Mouse (Mus musculus) retina, postnatal 7 days (tissue): Measurements from ENCODE around the gene Max.

Experiments used
- DNase-seq: peaks from one replicate; pipeline ENCODE4 v3.0.0-alpha.2; 2012; ENCODE audit warnings: low read depth, low spot score

Max gene

DNA sequence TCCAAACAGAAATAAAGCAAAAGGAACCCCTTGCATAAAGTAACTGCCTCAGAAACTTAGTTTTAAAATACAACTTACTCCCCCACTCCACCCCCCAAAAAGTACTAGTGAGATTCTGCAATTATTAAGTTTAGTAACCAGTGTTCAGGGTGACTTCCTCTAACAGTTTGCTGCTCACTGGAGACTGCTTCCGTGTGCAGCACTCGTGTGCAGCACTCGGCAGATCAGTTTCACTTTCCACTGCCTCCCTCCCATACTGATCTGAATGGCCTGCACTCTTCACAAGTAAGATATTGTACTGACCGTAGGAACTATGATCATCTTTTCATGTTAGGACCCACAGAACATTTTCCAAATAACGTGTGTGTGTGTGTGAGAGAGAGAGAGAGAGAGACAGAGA, 4.3 kb downstream of the Max start:
- DNase-seq = no peak

DNA sequence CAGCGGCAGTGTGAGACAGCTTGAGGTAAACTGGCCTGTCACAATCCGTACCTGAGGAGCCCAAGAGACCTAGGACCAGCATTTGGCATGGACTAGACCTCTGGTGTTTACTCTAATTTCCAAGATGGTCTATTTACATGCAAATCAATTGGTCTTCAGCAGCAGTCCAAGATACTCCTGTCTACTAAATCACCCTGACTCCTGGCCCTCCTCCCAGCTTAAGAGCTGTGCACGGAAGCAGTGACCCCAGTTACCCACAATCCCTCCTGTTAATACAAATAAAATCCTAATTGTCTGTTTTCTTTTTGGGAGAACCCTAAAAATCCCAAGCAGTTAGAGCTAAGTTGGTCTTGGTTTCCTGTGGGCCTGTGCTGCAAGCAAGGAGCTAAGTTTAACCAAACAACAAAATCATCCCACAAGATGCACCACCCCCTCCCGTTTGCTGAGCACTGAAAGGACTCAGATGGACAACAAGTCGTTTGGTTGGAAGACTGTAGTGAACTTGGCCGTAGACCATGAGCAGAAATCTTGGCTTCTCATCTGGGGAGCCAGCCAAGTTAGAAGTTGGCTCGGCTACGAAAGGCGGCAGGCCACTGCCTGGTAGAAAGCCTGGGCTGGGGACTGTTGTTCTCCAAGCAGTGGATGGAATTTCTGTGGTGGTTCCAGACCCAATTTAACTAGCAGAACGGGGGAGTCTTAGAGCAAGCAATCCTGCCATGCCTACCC, 7.1 kb downstream of the Max start:
- DNase-seq = no peak

GRCm38 (mm10) chr12:76953750-76954363, 8.1 kb downstream of the Max start:
- no peak for DNase-seq

- DNase-seq = no peak
Observed at GRCm38 (mm10) chr12:76950330-76950729, 11.7 kb downstream of the Max start.

DNA sequence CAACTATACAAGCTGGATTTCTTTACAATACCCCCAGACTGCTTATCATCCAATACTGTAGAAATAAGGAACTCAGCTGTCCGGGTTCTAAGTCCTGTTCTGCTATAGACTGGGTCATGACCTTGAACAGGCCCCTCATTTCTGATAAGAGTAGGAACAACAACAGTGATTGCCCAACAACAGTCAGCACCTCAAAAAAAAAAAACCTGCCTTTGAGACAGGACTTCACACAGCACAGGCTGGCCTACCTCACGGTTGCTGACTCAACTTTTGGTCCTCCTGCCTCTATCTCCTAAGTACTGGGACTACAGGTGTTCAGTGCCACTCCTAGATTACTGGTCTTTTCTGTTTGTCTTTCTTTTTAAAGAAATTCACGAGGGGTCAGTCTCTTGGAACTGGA, 13.2 kb downstream of the Max start:
- no peak for DNase-seq

DNA sequence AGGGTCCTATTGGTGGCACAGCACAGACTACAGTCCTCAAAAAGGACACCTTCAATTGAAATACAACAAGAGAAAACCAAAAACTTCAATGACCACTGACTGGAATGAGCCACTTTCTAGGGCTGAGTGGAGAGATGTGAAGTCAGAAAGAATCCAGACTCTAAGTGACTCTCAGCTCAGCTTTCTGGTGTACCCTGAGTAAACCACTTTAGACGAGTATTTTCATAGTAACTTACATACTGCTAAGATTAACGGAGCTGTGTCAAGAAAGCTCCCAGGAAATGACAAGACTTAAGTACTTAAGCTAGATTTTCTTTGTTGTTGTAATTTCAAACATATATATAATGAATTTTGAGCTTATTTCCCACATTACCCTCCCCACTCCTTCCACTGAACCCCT, 13.8 kb downstream of the Max start:
- no peak for DNase-seq

DNA sequence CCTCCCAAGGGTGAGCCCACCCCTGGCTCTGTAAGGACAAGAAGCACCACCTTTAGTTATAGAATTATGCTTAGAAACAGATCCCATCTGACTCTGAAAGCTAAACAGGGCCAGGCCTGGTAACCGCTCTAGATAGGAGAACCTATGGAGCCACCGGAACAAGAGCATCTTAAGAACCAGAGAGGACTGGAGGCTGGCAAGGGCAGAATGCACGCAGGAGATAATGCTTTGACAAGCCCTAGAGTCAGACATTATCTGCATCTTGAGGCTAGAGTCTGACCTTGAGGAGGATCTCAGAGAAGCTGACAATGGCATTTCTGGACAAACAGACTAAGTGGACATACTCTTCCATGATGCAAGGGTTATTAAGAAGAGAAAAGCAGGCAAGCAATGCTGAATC, 14.5 kb downstream of the Max start:
- DNase-seq = no peak

- DNase-seq = no peak
Observed at GRCm38 (mm10) chr12:76943466-76943865, 18.5 kb downstream of the Max start.

DNA sequence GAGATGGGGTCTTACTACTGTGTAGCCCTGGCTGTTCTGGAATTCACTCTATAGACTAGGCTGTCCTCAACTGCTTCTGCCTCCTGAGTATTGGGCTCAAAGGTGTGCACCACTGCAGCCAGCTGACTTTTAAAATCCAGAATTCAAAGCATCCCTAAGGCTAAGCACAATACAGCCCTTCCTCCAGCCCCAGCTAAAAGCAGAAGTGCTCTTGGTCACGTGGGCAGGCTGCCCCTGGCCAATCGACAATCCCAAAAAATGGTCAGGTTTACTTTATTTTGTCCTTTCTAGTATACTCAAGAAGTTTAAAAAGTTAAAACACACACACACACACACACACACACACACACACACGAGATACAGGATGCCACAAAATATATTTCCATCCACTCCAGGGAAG, 19.0 kb downstream of the Max start:
- DNase-seq = no peak

DNA sequence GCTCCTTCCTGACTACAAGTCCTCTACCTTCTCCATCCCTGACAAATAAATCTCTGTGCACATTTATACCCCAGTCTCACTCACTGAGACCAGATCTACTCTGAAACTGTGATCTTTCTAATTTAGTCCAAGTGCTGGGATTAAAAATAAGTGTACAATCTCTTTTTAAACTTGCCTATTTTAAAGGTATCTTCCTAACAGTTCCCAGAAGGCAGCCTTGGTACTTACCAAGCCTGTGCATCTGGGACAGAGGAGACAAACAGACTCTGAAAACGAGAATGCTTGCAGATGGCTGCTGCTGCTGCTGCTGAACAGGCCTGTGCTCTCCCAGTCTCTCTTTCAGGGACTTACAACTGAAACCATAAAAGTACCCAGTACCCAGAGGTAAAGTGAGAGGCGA, 19.5 kb downstream of the Max start:
- no peak for DNase-seq

DNA sequence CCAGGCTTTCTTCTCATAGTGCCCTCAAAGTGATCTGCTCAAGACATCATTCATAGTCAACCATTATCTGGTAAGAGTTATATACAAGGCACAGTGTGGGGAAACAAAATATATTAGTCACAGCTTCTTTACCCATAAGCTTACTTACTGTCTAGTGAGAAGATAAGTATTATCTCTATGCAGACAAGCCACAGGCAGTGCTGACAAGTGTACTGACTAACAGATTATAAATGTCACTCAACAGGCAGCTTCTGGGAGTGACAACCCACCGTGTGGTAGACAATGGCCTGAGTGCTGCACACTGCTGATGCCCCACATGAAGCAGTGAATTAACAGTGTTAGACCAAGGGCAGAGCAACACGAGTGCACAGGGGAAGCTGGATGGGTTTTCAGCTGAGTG, 20.5 kb downstream of the Max start:
- DNase-seq = no peak

- no peak for DNase-seq
Observed at GRCm38 (mm10) chr12:76938013-76938412, 24.0 kb downstream of the Max start.

GRCm38 (mm10) chr12:76936211-76936610, 25.8 kb downstream of the Max start:
- no peak for DNase-seq

DNA sequence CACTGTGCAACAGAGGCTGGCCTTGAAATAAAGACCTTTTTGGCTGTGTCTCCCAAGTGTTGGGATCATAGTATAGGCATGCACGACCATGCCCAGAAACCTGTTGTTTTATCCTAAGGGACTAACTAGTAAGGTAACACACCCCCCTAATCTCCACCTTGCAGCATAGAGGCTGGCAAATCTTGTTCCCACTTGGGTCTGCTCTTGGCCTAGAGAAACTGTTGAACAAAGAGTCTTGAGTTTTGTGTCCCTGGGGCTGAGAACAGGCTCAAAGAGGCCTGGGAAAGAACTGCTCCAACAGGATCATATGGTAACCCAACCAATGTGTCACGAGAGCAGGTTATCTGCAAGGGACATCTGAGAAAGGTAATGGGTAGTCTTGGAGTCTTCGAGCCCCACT, 27.6 kb downstream of the Max start:
- no peak for DNase-seq

- no peak for DNase-seq
Observed at GRCm38 (mm10) chr12:76932688-76933060, 29.3 kb downstream of the Max start.

DNA sequence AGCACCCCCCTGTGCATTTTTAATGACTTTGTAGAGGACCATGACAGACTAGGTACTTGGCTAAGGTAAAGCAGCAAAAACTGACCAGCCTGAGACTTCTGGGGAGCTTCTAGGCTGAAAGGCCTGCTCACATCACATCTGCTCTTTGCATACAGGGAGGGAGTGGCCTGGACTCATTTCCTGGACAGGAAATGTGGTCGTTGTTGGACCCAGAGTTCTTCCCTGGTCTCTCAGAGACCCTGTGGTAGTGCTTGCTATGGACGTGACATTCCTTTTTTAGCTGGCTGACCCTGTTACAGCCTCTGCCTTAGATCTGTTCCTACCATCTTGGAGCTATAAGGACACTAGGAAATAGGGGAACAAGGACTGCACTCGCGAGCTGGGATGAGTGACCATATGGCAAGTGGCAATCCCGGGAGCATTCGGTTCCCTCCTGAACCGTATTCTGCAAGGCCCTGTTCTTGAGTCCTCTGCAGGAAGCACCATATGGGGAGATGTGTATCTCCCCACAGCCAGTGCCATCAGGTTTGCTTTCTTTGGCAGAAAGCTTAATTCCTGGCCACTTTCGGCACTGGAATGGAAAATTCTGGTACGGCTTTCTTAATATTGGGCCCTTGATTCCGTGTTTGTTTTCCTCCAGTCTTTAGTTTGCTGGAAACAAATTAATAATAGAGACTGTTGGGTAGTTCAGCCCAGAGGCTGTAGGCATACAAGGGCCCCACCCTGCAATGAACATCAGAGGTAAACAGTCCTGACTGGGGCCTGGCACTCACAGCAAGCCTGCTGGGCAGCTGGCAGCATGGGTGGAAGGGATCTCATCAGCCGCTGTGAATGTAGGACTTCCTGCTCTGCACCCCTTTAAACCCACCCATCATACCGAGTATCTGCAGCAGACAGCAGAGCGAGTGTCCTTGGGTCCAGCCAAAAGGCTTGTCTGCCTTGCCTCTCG, 30.0 kb downstream of the Max start:
- no peak for DNase-seq

DNA sequence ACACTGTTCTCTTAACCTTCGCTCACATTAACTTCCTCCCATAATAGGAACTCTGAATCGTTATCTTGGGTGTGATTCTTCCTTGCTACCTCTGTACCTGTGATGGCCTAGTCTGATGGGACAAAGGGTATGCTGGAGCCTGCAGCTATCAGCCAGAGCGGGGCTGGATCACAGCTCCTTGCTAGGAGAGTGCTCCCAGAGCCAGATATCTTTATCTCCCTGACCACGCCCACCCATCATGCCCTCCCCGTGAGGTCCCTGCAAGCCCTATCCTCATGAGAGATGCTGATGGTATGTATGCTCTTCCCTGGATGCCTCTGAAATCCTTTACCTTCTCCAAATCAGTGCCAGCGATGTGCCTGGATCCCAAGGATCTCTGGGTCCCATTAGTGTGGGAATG, 31.8 kb downstream of the Max start:
- no peak for DNase-seq

- no peak for DNase-seq
Observed at GRCm38 (mm10) chr12:76927539-76927938, 34.5 kb downstream of the Max start.

DNA sequence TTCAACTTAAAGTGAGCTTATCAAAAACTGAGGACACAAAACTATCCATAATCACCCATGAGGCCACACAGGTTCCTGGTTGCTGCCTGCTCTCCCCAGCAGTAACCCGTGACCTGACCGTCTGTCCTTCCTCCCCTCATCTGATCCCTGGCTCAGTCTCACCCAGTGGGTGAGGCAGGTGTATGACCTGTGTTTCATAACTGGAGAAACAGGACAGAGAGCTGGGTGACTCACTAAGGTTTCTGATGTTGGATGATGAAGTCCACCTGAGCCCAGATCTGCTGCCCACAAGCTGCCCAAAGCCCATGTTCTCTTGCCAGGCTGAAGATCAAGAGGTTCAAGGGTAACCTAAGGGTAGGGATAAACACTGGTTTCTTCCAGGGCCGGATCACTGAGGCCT, 35.0 kb downstream of the Max start:
- DNase-seq = no peak

DNA sequence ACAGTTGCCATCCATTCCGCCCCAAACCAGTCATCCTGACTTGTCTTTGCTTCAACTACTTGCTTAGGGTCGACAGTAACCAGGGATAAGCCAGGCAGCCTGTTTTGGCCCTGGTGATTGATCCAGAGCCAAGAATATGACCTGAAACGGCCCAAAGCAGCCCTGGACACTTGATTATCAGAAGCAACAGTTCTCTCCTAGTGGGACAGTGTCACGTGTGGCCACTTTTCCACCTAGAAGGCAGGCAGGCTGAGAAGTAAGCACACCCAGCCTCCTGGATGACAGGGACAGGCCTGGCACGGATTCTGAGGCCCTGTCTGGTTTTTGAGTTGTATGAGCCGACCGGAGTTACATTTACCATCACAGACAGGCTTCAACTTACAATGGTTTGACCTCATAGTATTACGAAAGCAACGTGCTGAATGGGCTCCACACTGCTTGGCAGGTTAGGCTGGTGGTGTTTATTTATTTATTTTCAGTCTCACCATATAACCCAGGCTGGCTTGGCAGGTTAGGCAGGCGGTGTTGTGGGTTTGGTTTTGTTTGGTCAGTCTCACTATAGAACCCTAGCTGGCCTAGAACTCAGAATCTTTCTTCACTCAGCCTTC, 35.6 kb downstream of the Max start:
- DNase-seq = no peak

- DNase-seq = no peak
Observed at GRCm38 (mm10) chr12:76924904-76925604, 36.9 kb downstream of the Max start.

DNA sequence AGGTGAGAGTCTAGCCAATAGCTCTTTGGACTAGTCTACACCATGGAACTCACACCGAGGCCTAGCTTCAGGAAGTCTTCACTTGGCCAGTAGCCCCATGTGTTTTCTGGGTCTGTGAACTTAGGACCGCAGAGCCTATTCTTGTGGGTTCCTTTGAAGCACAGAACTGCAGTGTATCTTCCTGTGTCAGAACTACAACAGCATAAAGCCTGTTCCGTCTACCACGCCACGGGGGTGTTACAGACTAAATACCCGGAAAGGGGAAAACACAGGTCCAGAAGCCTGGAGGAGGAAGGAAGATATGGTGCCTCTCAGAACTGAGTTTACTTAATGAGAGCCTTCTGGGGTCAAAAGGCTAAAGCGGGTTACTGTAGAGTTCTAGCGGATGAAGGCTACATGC, 38.9 kb downstream of the Max start:
- no peak for DNase-seq
